In the genomic region with DNA sequence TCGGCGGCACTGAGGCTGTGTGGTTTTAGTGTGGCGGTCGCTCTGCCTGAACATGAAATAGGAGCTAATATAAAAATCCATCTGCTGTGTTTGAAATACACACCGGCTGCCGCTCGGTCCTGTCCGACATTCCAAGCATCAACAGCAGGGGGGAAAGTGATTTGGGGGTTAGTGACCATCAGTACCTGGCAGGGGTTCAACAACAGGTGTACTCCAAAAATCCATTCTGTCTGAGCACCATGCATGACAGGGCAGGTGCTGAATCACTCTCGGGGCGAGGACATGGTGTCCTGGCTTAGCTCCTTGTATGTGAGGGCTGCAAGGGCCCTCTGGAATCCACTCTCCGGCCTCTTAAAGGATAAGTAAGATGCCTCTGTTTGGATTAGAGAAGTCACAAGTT, we compare ENCODE assay signal across 8 mouse cellular contexts. TPM values are rescaled to one million over a fixed set of nuclear protein-coding genes. Genes with fewer than 3 reads are reported as not detected.
DNase-seq lines count a peak whose midpoint lies in the region; ATAC-seq lines count a peak whose summit lies in the region.

No protein-coding gene starts in this region.

- H3K4me2 ChIP-seq in heart, embryonic 11.5 days = peak overlapping the region; percentile 65
- peak overlapping the region; percentile 51 for H3K4me2 ChIP-seq in intestine, embryonic 15.5 days (replicated peaks)
- H3K4me2 ChIP-seq in midbrain, embryonic 12.5 days (replicated peaks) = peak overlapping the region; percentile 47

- DNase-seq in heart, postnatal 36 days = no peak
- DNase-seq in cerebellum, postnatal 25 days = peak; percentile 67
- no peak for DNase-seq in left cerebral cortex, postnatal 25 days (ENCODE audit: low spot score in 2 of 2)
- no peak for DNase-seq in thymus, postnatal 10 days (ENCODE audit: low spot score in 2 of 2)
- DNase-seq in urinary bladder, postnatal 4 days (ENCODE audit: low spot score in 2 of 2) = no peak

- no peak for ATAC-seq in heart, embryonic 11.5 days (replicated peaks; ENCODE audit: insufficient number of reproducible peaks, low FRiP score, low TSS enrichment)
- no peak for ATAC-seq in intestine, embryonic 15.5 days
- ATAC-seq in midbrain, embryonic 12.5 days (ENCODE audit: low FRiP score, low read depth) = no peak

- no peaks in the 10 kb centered on the region for H3K9me3 ChIP-seq in heart, embryonic 11.5 days (replicated peaks; ENCODE audit: control insufficient read depth, low read length)
- no peaks in the 10 kb centered on the region for H3K9me3 ChIP-seq in intestine, embryonic 15.5 days
- no peaks in the 10 kb centered on the region for H3K9me3 ChIP-seq in midbrain, embryonic 12.5 days

- H3K27ac ChIP-seq in heart, embryonic 11.5 days (ENCODE audit: low read depth, low read length) = no peak overlapping the region
- H3K27ac ChIP-seq in intestine, embryonic 15.5 days = no peak overlapping the region
- H3K27ac ChIP-seq in midbrain, embryonic 12.5 days (replicated peaks) = no peak overlapping the region

- WGBS in heart, embryonic 11.5 days (ENCODE audit: insufficient replicate concordance) = 16% methylated on average over 11 of the region's 11 CpGs
- WGBS in intestine, embryonic 15.5 days = 32% methylated on average over 11 of the region's 11 CpGs
- WGBS in midbrain, embryonic 12.5 days = 13% methylated on average over 11 of the region's 11 CpGs

- peak overlapping the region; percentile 35 for H3K4me3 ChIP-seq in heart, embryonic 11.5 days (ENCODE audit: low read depth, low read length)
- H3K4me3 ChIP-seq in intestine, embryonic 15.5 days (replicated peaks) = no peak overlapping the region
- H3K4me3 ChIP-seq in midbrain, embryonic 12.5 days = peak overlapping the region; percentile 23

- intact Hi-C loops in heart, postnatal 36 days (cut with DNase I) = no loop called here
- intact Hi-C loops in left cerebral cortex, postnatal 25 days (cut with DNase I) = loop anchor here (5.0 kb wide), 1 partner anchor 184 kb away; no protein-coding TSS in a partner anchor

- peak overlapping the region; percentile 40; the same call in 1 of the 2 replicates for H3K9ac ChIP-seq in heart, embryonic 11.5 days (ENCODE audit: low read depth, low read length)
- H3K9ac ChIP-seq in intestine, embryonic 15.5 days = no peak overlapping the region
- H3K9ac ChIP-seq in midbrain, embryonic 12.5 days (replicated peaks) = no peak overlapping the region

- H3K4me1 ChIP-seq in heart, embryonic 11.5 days (ENCODE audit: control insufficient read depth, insufficient read depth, low read length) = 0 out of 2 replicates have a peak, but pooled peaks cover 3% of the 10 kb centered on the region
- 0 out of 2 replicates have a peak, but pooled peaks cover 17% of the 10 kb centered on the region for H3K4me1 ChIP-seq in intestine, embryonic 15.5 days (replicated peaks)
- peaks cover 52% of the 10 kb centered on the region for H3K4me1 ChIP-seq in midbrain, embryonic 12.5 days

- peaks cover 12% of the 10 kb centered on the region; the same call in 1 of the 2 replicates for H3K27me3 ChIP-seq in heart, embryonic 11.5 days (ENCODE audit: control insufficient read depth, insufficient read depth, low read length)
- peaks cover 9% of the 10 kb centered on the region for H3K27me3 ChIP-seq in intestine, embryonic 15.5 days (replicated peaks)
- H3K27me3 ChIP-seq in midbrain, embryonic 12.5 days = peaks cover 12% of the 10 kb centered on the region

- no peaks in the 10 kb centered on the region for H3K36me3 ChIP-seq in heart, embryonic 11.5 days (ENCODE audit: control insufficient read depth, insufficient read depth, low read length)
- no peaks in the 10 kb centered on the region for H3K36me3 ChIP-seq in intestine, embryonic 15.5 days
- no peaks in the 10 kb centered on the region for H3K36me3 ChIP-seq in midbrain, embryonic 12.5 days

RNA-seq across cellular contexts. Expression of a gene that starts 41.0 kb away (rescaled TPM):
- 6.8 and 7.0 TPM in 2 replicates for polyA plus RNA-seq in heart, embryonic 11.5 days (2014; fragmentation: Nextera tagmentation; extraction: Ambion mirVana)
- 10 to 100 TPM; 12.1 to 12.6 TPM for total RNA-seq in heart, postnatal 36 days (2021)
- polyA plus RNA-seq in intestine, embryonic 15.5 days (2015; fragmentation: Nextera tagmentation; extraction: Ambion mirVana) = 14.4 and 14.6 TPM in 2 replicates
- polyA plus RNA-seq in midbrain, embryonic 12.5 days (2016; fragmentation: Nextera tagmentation; extraction: Ambion mirVana) = 40.1 and 42.6 TPM in 2 replicates
- total RNA-seq in left cerebral cortex, postnatal 25 days (2021) = 10 to 100 TPM; 43.3 to 47.3 TPM

RNA-seq across cellular contexts. Expression of a gene that starts 52.6 kb away (rescaled TPM):
- polyA plus RNA-seq in heart, embryonic 11.5 days (2014; fragmentation: Nextera tagmentation; extraction: Ambion mirVana) = 50.7 and 60.0 TPM in 2 replicates
- 10 to 100 TPM; 32.5 to 35.2 TPM for total RNA-seq in heart, postnatal 36 days (2021)
- 92.8 and 101 TPM in 2 replicates for polyA plus RNA-seq in intestine, embryonic 15.5 days (2015; fragmentation: Nextera tagmentation; extraction: Ambion mirVana)
- 156 and 166 TPM in 2 replicates for polyA plus RNA-seq in midbrain, embryonic 12.5 days (2016; fragmentation: Nextera tagmentation; extraction: Ambion mirVana)
- 10 to 100 TPM; 47.0 to 47.7 TPM for total RNA-seq in left cerebral cortex, postnatal 25 days (2021)

Comparison
In these comparisons a context has a peak if more than half of its experiments do, and no peak if none do; other contexts are left out.
1. DNase-seq: peak in cerebellum, postnatal 25 days (2 of 2); none in heart, postnatal 36 days (0 of 2), left cerebral cortex, postnatal 25 days (0 of 2), thymus, postnatal 10 days (0 of 2) and urinary bladder, postnatal 4 days (0 of 2).
2. Peak in every context shown above with its lines, with median percentiles within 50 percentile points of each other: H3K4me2 ChIP-seq.